Mouse (Mus musculus): ENCODE results near the gene Lrp6. TPM values are rescaled to one million over a fixed set of nuclear protein-coding genes. Genes with fewer than 3 reads are reported as not detected.

Gene Lrp6
- polyA plus RNA-seq, 1 experiment, result 39.6 TPM

GRCm38 (mm10) chr6:134594569-134595442 lies 28.0 kb upstream of the Lrp6 start:
- 32% methylated on average over 21 of the region's 21 CpGs for WGBS
- Histone ChIP-seq H3K4me3 (ENCODE audit: insufficient read depth, low read depth, low read length) (peak overlapping the region; percentile 10; the same call in 1 of the 2 replicates), H3K27me3 (replicated peaks; ENCODE audit: control insufficient read depth, insufficient read depth, low read length) (no peaks in the 10 kb centered on the region), H3K4me1 (ENCODE audit: control insufficient read depth, insufficient read depth, low read length) (peaks cover 16% of the 10 kb centered on the region; the same call in 1 of the 2 replicates), H3K27ac (ENCODE audit: insufficient read depth, low read depth, low read length) (peak overlapping the region; percentile 41; the same call in 1 of the 2 replicates), H3K36me3 (ENCODE audit: control insufficient read depth, insufficient read depth, low read length) (no peaks in the 10 kb centered on the region)
- no peak for TF ChIP-seq CTCF (conservative IDR thresholded peaks at IDR 0.05; ENCODE audit: insufficient read depth, insufficient read length, low read depth, low read length)
- no peak for TF ChIP-seq POLR2A (IDR thresholded peaks at IDR 0.05; ENCODE audit: low read depth, low read length)
- peak; percentile 93 for DNase-seq

- WGBS, result 92% methylated on average over 2 of the region's 2 CpGs
- no peak overlapping the region for H3K27ac ChIP-seq (ENCODE audit: insufficient read depth, low read depth, low read length)
- TF ChIP-seq POLR2A (IDR thresholded peaks at IDR 0.05; ENCODE audit: low read depth, low read length), result no peak
- no peak for TF ChIP-seq CTCF (conservative IDR thresholded peaks at IDR 0.05; ENCODE audit: insufficient read depth, insufficient read length, low read depth, low read length)
Observed at GRCm38 (mm10) chr6:134591614-134592013, 24.8 kb upstream of the Lrp6 start.

GRCm38 (mm10) chr6:134586241-134586640 lies 19.5 kb upstream of the Lrp6 start:
- no peak overlapping the region for H3K27ac ChIP-seq (ENCODE audit: insufficient read depth, low read depth, low read length)
- no peak for TF ChIP-seq POLR2A (IDR thresholded peaks at IDR 0.05; ENCODE audit: low read depth, low read length)
- no peaks in the 10 kb centered on the region for H3K36me3 ChIP-seq (ENCODE audit: control insufficient read depth, insufficient read depth, low read length)
- 95% methylated on average over 5 of the region's 5 CpGs for WGBS
- DNase-seq, result no peak
- no peaks in the 10 kb centered on the region for H3K27me3 ChIP-seq (replicated peaks; ENCODE audit: control insufficient read depth, insufficient read depth, low read length)
- no peaks in the 10 kb centered on the region for H3K4me1 ChIP-seq (ENCODE audit: control insufficient read depth, insufficient read depth, low read length)
- no peak overlapping the region for H3K4me3 ChIP-seq (ENCODE audit: insufficient read depth, low read depth, low read length)

More at GRCm38 (mm10) chr6:134591614-134592013, 24.8 kb upstream of the Lrp6 start:
- H3K36me3 ChIP-seq (ENCODE audit: control insufficient read depth, insufficient read depth, low read length), result no peaks in the 10 kb centered on the region
- H3K4me1 ChIP-seq (ENCODE audit: control insufficient read depth, insufficient read depth, low read length), result peaks cover 8% of the 10 kb centered on the region; the same call in 1 of the 2 replicates
- no peak overlapping the region for H3K4me3 ChIP-seq (ENCODE audit: insufficient read depth, low read depth, low read length)
- H3K27me3 ChIP-seq (replicated peaks; ENCODE audit: control insufficient read depth, insufficient read depth, low read length), result no peaks in the 10 kb centered on the region
- DNase-seq, result no peak

GRCm38 (mm10) chr6:134584616-134585015 lies 17.9 kb upstream of the Lrp6 start:
- no peak for DNase-seq
- no peaks in the 10 kb centered on the region for H3K27me3 ChIP-seq (replicated peaks; ENCODE audit: control insufficient read depth, insufficient read depth, low read length)
- no peak for TF ChIP-seq POLR2A (IDR thresholded peaks at IDR 0.05; ENCODE audit: low read depth, low read length)
- 97% methylated on average over 2 of the region's 2 CpGs for WGBS
- H3K27ac ChIP-seq (ENCODE audit: insufficient read depth, low read depth, low read length), result no peak overlapping the region
- no peaks in the 10 kb centered on the region for H3K36me3 ChIP-seq (ENCODE audit: control insufficient read depth, insufficient read depth, low read length)
- H3K4me1 ChIP-seq (ENCODE audit: control insufficient read depth, insufficient read depth, low read length), result no peaks in the 10 kb centered on the region
- no peak overlapping the region for H3K4me3 ChIP-seq (ENCODE audit: insufficient read depth, low read depth, low read length)

GRCm38 (mm10) chr6:134582110-134582509 lies 15.3 kb upstream of the Lrp6 start:
- WGBS, result 75% methylated on average over 5 of the region's 5 CpGs
- Histone ChIP-seq H3K27me3 (replicated peaks; ENCODE audit: control insufficient read depth, insufficient read depth, low read length) (no peaks in the 10 kb centered on the region), H3K27ac (ENCODE audit: insufficient read depth, low read depth, low read length) (no peak overlapping the region), H3K4me1 (ENCODE audit: control insufficient read depth, insufficient read depth, low read length) (no peaks in the 10 kb centered on the region), H3K4me3 (ENCODE audit: insufficient read depth, low read depth, low read length) (no peak overlapping the region), H3K36me3 (ENCODE audit: control insufficient read depth, insufficient read depth, low read length) (no peaks in the 10 kb centered on the region)
- no peak for DNase-seq
- TF ChIP-seq CTCF (conservative IDR thresholded peaks at IDR 0.05; ENCODE audit: insufficient read depth, insufficient read length, low read depth, low read length) (no peak), POLR2A (IDR thresholded peaks at IDR 0.05; ENCODE audit: low read depth, low read length) (no peak)

- 98% methylated on average over 4 of the region's 4 CpGs for WGBS
- DNase-seq, result no peak
- Histone ChIP-seq H3K4me1 (ENCODE audit: control insufficient read depth, insufficient read depth, low read length) (no peaks in the 10 kb centered on the region), H3K4me3 (ENCODE audit: insufficient read depth, low read depth, low read length) (no peak overlapping the region), H3K36me3 (ENCODE audit: control insufficient read depth, insufficient read depth, low read length) (no peaks in the 10 kb centered on the region), H3K27me3 (replicated peaks; ENCODE audit: control insufficient read depth, insufficient read depth, low read length) (no peaks in the 10 kb centered on the region), H3K27ac (ENCODE audit: insufficient read depth, low read depth, low read length) (no peak overlapping the region)
- TF ChIP-seq POLR2A (IDR thresholded peaks at IDR 0.05; ENCODE audit: low read depth, low read length), result no peak
- TF ChIP-seq CTCF (conservative IDR thresholded peaks at IDR 0.05; ENCODE audit: insufficient read depth, insufficient read length, low read depth, low read length), result no peak
Observed at GRCm38 (mm10) chr6:134579506-134579905, 12.7 kb upstream of the Lrp6 start.

GRCm38 (mm10) chr6:134578039-134578438 lies 11.3 kb upstream of the Lrp6 start:
- 52% methylated on average over 6 of the region's 6 CpGs for WGBS
- Histone ChIP-seq H3K4me3 (ENCODE audit: insufficient read depth, low read depth, low read length) (no peak overlapping the region), H3K27ac (ENCODE audit: insufficient read depth, low read depth, low read length) (no peak overlapping the region), H3K27me3 (replicated peaks; ENCODE audit: control insufficient read depth, insufficient read depth, low read length) (no peaks in the 10 kb centered on the region), H3K4me1 (ENCODE audit: control insufficient read depth, insufficient read depth, low read length) (no peaks in the 10 kb centered on the region), H3K36me3 (ENCODE audit: control insufficient read depth, insufficient read depth, low read length) (no peaks in the 10 kb centered on the region)
- DNase-seq, result no peak
- TF ChIP-seq CTCF (conservative IDR thresholded peaks at IDR 0.05; ENCODE audit: insufficient read depth, insufficient read length, low read depth, low read length), result no peak
- no peak for TF ChIP-seq POLR2A (IDR thresholded peaks at IDR 0.05; ENCODE audit: low read depth, low read length)

Data from kidney, adult 2 months (tissue).